Mouse (Mus musculus) heart, embryonic 13.5 days (tissue): Measurements from ENCODE around the gene Ckmt1. TPM values are rescaled to one million over a fixed set of nuclear protein-coding genes. Genes with fewer than 3 reads are reported as not detected.

Experiments used
- polyA plus RNA-seq: library from polyadenylated mRNA; unstranded; fragments of >200 nt; fragmentation: Nextera tagmentation; extraction: Ambion mirVana; gene quantifications from 2 replicates; pipeline ENCODE4 v1.2.1, GENCODE M21; 2015

Ckmt1 gene
- polyA plus RNA-seq, 1 experiment from 2014 or later: 0.37 TPM

Other genes starting within 250 kb of the Ckmt1 start
- gene Tgm7, start 247.9 kb upstream of the Ckmt1 start, polyA plus RNA-seq: not detected in 2 replicates
- gene Adal, start 217.3 kb upstream of the Ckmt1 start, polyA plus RNA-seq: 11.1 and 11.3 TPM in 2 replicates
- gene Lcmt2, start 217.1 kb upstream of the Ckmt1 start, polyA plus RNA-seq: 14.3 and 16.3 TPM in 2 replicates
- gene Tubgcp4, start 187.1 kb upstream of the Ckmt1 start, polyA plus RNA-seq: 32.4 and 32.5 TPM in 2 replicates
- 5.3 and 5.8 TPM in 2 replicates for gene Zscan29, start 186.6 kb upstream of the Ckmt1 start, polyA plus RNA-seq
- gene Trp53bp1, start 86.3 kb upstream of the Ckmt1 start, polyA plus RNA-seq: 44.5 and 44.6 TPM in 2 replicates
- 3.8 and 4.7 TPM in 2 replicates for gene Map1a, start 68.1 kb upstream of the Ckmt1 start, polyA plus RNA-seq
- 9.9 TPM in 2 replicates for gene Ppip5k1, start 2.3 kb upstream of the Ckmt1 start, polyA plus RNA-seq
- gene Strc, start 29.5 kb downstream of the Ckmt1 start, polyA plus RNA-seq: not detected in 2 replicates
- 524 and 560 TPM in 2 replicates for gene Pdia3, start 56.1 kb downstream of the Ckmt1 start, polyA plus RNA-seq
- 2.2 and 2.7 TPM in 2 replicates for gene Catsper2, start 56.1 kb downstream of the Ckmt1 start, polyA plus RNA-seq
- 1.4 and 1.6 TPM in 2 replicates for gene Ell3, start 86.6 kb downstream of the Ckmt1 start, polyA plus RNA-seq
- gene Serf2, start 91.5 kb downstream of the Ckmt1 start, polyA plus RNA-seq: 522 and 573 TPM in 2 replicates
- 96.3 and 106 TPM in 2 replicates for gene Hypk, start 95.6 kb downstream of the Ckmt1 start, polyA plus RNA-seq
- gene Serinc4, start 99.1 kb downstream of the Ckmt1 start, polyA plus RNA-seq: 0.07 and 0.13 TPM in 2 replicates
- gene Mfap1b, start 116.4 kb downstream of the Ckmt1 start, polyA plus RNA-seq: 39.7 and 42.0 TPM in 2 replicates
- 16.3 and 20.6 TPM in 2 replicates for gene Mfap1a, start 149.0 kb downstream of the Ckmt1 start, polyA plus RNA-seq
- gene Wdr76, start 149.0 kb downstream of the Ckmt1 start, polyA plus RNA-seq: 5.1 and 7.0 TPM in 2 replicates